Mouse (Mus musculus) CH12.LX (cell line): ENCODE measurements around the gene Ints7.

ENCODE experiments used
- CTCF ChIP-seq, 2 experiments: IDR thresholded peaks in 1 of 2; conservative IDR thresholded peaks in 1 of 2; 2 replicates each; pipeline ENCODE4 v1.5.1; 2011 to 2012; ENCODE audit warnings: low read depth in 2 of 2, low read length in 2 of 2, improper control_type of control experiment in 1 of 2, inconsistent platforms in 1 of 2, mild to moderate bottlenecking in 1 of 2, moderate library complexity in 1 of 2
- NRF1 ChIP-seq: IDR thresholded peaks from 2 replicates; pipeline ENCODE4 v1.6.1; 2014; ENCODE audit warnings: low read depth, mild to moderate bottlenecking, inconsistent platforms, low read length, improper control_type of control experiment, moderate library complexity
- POLR2A ChIP-seq: IDR thresholded peaks from 2 replicates; pipeline ENCODE4 v1.6.1; 2011; ENCODE audit warnings: low read depth, mild to moderate bottlenecking, improper control_type of control experiment, low read length
- SIN3A ChIP-seq: IDR thresholded peaks from 2 replicates; pipeline ENCODE4 v1.6.1; 2012; ENCODE audit warnings: low read length, improper control_type of control experiment, inconsistent platforms
- USF2 ChIP-seq: conservative IDR thresholded peaks from 2 replicates; pipeline ENCODE4 v1.6.1; 2011; ENCODE audit warnings: low read depth, low read length, improper control_type of control experiment

DNA sequence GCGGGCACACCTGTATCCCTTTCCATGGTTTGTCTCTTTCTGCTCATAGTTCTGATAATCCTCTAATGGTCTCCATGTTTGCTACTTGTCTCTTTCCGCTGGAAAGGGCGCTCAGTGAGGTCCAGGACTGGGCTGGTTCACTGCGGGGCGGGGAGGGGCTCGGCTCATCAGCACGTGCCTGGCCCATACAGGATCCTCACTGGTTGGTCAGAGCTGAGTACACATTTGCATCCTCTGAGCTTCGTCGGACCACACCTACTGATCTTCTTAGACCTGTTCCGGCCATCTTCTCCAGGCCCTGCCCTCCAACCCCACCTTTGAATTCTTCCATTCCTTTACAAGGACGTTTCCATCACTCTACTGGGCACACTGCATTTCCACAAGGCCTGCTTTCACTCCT is 90.9 kb downstream of the Ints7 start:
- TF ChIP-seq CTCF (conservative IDR thresholded peaks at IDR 0.05 in 1 of 2, IDR thresholded peaks at IDR 0.05 in 1 of 2; ENCODE audit: low read depth in 2 of 2, low read length in 2 of 2), result no peak
- no peak for TF ChIP-seq NRF1
- TF ChIP-seq POLR2A, result no peak
- TF ChIP-seq USF2, result no peak
- TF ChIP-seq SIN3A, result no peak
